Mouse (Mus musculus): Measurements from ENCODE around the gene Nat8f2.
"Not testable (repeated sequence)": the region's sequence is repeated elsewhere in the genome, so short reads cannot be mapped to it uniquely, and the experiment has no call there.

Gene Nat8f2

DNA sequence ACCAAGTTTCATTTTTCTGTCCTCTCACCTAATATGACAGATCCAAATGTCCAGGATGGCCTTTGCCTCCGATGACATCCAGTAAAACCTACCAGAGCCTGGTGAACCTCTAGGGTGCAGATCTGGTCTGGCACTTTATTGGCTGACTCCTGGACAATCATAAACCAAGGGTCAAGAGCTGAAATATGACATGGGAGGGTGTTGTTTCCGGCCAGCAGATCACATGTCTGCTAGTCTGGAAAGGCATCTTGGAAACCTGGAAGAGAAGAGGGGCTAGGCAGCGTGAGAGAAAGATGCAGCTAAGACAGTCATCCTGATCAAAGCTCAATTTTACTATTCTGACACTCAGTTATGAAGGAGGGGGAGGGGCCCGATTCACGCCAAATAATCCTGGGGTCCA, at the start of gene Nat8f2:
Gene Nat8f2, minus strand, starts transcription at position 153 of the 400 bp plus-strand sequence.
- not testable (repeated sequence) for DNase-seq (ENCODE audit: low spot score)

DNA sequence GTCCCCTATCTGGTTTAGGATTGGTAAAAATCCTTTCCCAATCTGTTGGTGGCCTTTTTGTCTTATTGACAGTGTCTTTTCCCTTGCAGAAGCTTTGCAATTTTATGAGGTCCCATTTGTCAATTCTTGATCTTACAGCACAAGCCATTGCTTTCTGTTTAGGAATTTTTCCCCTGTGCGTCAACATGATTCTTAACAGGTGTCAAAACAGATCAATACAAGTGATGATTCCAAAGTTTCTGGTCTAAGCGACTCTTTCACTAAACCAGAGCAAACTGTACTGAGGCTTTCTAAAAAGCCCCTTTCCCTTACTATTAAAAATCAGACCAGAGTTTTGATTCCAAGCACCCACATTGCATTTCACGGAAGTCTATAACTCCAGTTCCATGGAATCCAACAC, 49.4 kb upstream of the Nat8f2 start:
- DNase-seq (ENCODE audit: low spot score): not testable (repeated sequence)

DNA sequence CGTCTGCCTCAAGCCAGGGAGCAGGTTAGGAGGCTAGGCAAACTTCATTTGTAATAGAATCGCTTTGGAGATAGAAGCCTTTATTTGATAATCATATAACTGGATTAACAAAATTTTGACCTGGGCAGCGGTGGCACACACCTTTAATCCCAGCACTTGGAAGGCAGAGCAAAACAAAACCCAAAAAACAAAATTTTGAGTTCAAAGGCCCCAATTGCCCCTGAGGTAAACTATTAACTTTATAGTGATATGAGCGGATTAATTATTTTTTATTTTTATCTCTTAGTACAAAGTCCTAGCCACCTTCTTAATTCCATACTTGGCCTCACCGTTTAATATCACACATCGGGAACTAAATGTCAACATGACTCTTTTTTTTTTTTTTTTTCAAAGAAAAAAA, 47.6 kb upstream of the Nat8f2 start:
- no peak for DNase-seq (ENCODE audit: low spot score)

DNA sequence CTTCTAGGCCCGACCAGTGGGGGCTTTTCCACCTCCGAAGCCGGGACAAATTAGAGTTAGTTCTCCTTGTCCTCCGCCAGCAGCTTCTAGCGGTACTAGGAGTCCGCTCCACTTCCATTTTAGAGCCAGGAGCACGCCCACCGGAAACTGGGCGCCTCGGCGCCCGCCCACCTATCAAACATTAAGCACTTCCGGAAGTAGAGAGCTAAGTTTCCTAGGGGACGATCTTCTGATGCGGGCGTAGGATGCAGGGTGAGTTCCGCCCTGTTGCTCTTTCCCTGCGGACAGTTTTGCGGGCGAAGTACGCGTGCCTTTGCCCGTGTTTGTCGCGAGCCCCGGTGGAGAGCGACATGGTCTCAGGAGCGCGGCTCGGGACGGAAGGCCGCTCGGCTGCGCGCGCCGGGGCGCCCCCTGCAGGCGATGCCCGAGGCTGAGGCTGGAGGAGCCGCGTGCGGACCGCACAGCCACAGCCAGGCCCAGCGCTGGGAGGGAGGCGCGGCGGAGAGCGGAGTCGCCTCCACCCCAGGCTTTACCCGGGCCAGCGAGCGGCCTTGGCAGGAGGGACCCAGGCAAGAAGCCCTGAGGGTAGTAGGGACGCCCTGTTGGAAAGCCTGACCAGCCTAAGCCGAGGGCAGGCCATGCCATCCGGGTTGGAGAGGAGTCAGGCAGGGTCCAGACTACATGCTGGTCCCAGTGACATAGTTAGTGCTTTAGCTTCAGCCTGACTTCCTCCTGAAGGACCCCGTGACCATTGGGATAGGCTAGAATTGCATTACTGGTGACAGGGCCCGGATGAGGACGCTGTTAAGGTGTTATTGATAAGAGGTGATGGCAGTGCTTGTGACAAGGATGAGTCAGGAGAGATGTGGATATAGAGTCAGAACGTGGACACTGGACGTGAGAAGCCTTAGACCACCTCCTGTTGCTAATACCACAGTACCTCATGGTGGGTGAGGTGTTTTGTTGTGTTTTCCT, 46.9 kb upstream of the Nat8f2 start, which contains the start of gene Nat8f1:
Gene Nat8f1, minus strand, starts transcription at position 149 of the 975 bp plus-strand sequence.
- DNase-seq (ENCODE audit: low spot score): not testable (repeated sequence)

DNA sequence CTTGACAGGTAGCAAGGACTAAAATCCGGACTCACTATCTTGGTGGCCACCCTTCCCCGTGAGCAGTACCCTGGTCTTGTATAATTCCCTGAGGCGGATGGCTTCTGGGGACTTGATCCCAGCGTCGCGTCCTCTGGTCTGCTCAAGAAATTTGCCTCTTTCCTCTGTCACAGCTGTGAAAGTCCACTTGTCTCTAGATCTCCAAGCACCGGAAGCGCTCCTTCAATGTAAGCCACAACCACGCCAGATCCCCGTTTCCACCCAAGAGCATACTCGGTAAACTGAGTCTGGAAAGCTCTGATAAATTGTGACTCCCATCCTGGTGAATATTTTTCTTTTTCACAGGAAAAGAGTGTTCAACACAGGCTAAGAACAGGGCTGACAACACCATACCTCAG, 46.2 kb upstream of the Nat8f2 start:
- no peak for DNase-seq (ENCODE audit: low spot score)

DNA sequence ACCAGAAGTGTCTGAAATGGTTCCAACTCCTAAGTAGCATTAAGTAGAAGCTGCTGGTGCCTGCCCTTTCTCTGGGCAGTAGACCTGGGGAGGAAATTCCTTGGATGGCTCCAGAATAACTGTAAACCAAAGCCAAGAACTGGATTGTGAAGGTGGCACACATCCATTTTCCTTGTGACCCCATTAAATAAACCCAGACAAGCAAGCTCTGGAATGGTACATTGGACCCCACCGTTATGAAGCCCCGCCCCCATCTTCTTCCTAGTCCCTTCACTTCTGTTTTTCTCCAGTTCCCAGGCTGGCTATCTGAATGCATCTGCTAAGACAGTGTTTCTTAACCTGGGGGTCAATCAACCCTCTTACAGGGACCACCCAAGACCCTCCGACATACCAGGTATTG, 42.6 kb upstream of the Nat8f2 start, which contains the start of gene Tprkb:
Gene Tprkb, plus strand, starts transcription at position 279 of the 400 bp plus-strand sequence.
- DNase-seq (ENCODE audit: low spot score): no peak

DNA sequence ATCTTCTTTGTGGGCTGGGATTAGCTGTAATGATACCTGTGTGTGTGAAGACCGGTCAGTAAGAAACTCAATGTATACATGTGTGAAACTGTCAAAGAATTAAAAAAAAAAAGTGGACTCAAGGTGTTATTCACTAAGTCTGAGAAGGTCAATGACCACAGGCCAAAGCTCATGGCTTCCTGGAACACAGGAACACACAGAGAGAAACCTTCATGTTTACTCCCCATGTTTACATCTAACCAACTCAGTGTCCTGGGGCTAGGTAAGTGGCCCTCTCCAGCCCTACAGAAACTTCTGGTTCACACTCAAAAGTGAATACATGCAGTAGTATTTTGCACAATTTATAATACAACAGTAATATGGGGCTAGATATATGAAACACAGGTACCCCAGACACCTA, 40.7 kb upstream of the Nat8f2 start:
- DNase-seq (ENCODE audit: low spot score): no peak

DNA sequence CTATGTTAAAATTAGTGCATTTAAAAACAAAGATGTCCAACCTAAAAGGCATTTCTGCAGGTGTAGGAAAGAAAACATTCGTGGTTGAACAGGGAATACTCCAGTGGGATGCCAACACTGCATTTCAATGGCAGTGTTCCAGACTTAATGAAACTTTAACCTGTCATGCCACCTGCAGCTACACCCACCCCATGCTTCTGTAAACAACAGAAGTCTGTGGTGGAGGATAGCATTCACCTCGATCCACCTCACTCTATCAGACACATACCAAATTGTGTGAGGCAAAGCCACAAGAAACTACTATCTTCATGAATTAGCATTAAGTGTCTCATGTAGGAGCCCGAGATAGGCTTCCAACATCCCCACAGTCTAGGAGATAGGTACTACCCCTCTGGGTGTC, 39.4 kb upstream of the Nat8f2 start:
- DNase-seq (ENCODE audit: low spot score): no peak

DNA sequence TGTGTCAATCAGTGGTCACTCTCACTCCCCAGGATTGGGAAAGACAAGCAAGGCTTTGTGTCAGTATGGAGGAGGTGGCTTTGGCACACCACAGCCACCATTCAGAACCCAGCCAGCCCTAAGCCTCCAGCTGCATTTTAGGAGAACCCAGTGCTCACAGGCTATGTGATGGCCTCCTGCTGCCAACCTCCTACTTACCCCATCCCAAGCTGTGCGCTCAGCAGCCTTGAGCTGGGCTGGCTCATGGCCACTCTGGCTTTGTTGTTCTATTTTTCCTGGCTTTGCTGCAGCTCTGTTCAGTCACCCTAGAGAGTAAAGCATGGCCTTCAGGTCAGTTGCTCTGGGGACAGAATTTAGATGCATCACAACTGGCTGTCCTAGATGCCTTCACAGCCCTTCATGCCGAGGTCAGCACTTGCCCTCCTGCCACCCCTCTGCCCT, 38.0 kb upstream of the Nat8f2 start:
- not testable (repeated sequence) for DNase-seq (ENCODE audit: low spot score)

DNA sequence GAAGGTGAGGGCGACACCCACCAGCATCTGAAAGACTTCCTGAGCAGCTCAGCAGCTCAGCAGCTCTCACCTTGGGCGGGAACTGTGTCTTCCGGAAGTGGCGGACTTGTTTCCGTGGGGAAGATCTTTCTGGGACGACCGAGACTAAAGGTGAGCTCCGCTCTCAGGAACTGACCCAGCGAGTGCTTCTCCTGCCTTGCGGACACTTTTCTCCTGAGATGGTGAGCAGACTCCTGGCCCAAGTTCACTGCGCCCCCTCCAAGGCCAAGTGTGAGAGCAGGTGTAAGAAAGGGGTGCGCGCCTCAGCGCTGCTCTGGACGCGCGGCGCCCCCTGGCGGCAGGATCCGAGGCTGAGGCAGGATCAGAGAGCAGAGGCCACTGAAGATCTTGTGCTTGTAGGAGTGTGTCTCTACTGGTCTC, 35.7 kb upstream of the Nat8f2 start, which contains the start of gene Nat8f4:
Gene Nat8f4, minus strand, starts transcription at position 243 of the 420 bp plus-strand sequence.
- DNase-seq (ENCODE audit: low spot score): peak; percentile 41

DNA sequence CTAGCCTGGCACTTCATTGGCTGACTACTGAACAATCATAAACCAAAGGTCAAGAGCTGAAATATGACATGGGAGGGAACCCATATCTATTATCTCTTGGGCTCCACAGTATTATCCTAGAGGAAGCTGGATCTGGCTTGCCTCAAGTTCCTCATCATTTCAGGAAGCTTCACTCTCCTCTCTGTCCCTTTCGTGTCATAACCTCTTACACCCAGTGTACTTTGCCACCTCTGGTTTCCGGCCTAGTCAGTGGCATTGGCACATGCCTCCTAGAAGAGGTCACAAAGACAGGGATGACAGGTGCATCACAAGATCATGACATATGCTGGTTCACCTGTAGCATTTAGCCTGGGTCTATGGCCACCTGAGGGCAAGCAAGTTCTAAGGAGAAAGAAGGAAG, 33.3 kb upstream of the Nat8f2 start:
- no peak for DNase-seq (ENCODE audit: low spot score)

DNA sequence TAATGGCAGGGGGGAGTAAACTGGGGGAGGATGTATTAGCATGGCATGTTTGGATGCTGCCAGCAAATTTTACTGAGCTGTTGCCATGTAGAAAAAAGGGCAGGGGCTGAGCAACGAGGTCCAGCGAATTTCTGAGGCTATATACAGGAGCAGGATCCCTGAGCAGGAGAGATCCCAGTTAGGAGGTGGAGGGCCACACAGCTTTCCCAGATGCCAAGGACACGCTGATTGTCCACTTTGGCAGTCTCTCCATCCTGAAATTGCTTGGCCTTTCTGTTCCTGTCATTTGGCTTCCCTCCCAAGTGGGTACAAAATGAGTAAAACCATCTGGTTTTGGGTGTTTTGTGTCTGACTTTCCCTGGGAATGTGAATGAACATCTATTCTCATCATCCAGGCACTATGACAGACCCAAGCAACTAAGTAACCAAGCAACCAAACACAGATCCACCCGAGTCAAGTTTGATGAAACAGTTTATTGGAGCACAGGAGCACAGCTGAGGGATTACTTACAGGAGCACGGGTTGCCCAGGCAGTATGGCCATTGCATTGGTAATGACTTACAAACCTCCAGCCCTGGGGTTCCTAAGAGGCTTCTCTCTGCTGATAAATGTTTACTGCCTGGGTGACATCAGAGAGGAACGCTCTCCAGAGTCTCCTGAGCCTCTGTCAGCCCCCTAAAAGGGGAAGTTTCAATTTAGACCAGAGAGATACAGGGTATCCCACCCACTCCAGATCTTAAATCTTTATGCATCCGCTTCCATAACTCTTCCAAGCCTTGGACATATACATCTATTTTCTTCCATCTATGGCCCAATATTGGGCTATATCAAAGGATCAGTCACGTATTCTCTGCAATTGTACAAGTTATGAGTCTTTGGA, 29.9 kb upstream of the Nat8f2 start:
- not testable (repeated sequence) for DNase-seq (ENCODE audit: low spot score)

DNA sequence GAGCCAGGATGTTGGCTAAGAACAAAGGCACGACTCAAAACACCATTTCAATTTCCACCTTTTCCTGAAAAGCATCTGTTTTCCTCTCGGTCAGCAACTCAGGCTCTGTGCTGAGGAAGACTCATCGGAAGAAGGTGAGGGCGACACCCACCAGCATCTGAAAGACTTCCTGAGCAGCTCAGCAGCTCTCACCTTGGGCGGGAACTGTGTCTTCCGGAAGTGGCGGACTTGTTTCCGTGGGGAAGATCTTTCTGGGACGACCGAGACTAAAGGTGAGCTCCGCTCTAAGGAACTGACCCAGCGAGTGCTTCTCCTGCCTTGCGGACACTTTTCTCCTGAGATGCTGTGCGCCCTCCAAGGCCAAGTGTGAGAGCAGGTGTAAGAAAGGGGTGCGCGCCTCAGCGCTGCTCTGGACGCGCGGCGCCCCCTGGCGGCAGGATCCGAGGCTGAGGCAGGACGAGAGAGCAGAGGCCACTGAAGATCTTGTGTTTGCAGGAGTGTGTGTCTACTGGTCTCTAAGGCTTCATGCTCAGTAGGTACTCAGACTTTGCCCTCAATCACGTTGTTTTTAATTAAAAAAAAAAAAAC, 26.2 kb upstream of the Nat8f2 start:
- DNase-seq (ENCODE audit: low spot score): not testable (repeated sequence)

DNA sequence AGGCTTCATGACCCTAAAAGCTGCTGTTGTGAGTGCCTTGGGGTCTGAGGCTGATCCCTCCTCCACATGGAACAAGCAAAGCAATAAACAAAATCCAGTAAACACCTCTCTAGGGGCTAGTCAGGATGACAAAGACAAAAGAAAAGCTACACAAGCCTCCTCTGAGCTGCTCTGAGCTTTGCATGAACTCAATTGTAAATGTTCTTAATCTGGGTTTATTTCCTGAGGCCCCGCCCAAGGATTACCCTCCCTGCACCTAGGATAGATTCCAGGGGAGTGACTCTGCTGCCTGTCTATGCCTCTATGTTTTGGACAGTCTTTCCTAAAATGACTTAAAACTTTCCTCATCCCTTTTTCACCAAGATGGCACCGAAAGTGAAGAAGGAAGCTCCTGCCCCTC, 20.0 kb upstream of the Nat8f2 start:
- no peak for DNase-seq (ENCODE audit: low spot score)

DNA sequence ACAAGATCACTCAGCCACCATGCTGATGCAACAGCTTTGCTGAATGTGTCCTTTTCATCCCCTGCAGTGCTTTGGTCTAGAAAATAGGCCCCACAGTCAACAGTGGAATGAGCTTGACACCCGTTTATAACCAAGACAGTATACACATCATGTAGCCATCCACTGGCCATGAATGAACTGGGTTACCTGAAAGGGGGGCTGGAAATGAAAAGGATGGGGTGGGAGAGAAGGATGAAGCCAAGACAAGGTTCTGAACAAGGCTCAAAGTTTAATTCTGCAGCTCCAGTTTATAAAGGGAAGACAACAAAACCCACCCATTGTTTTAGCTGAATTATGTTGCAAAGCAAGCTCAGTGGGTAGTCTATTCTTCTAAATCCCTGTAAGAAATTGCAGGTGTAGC, 15.4 kb upstream of the Nat8f2 start:
- DNase-seq (ENCODE audit: low spot score): no peak

DNA sequence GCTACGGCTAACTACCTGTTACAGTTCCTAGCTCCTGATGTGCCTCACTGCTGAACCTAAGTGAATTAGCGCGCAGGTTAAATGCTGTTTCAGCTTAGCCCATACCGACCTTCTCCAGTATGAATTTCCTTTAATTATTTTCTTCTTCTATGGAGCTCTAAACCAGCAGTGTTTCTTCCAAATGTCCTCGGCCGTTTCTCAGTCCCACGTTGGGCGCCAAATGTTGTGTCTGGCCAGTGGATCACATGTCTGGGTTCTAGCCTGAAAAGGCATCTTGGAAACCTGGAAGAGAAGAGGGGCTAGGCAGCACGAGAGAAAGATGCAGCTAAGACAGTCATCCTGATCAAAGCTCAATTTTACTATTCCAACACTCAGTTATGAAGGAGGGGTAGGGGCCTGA, 14.3 kb upstream of the Nat8f2 start:
- not testable (repeated sequence) for DNase-seq (ENCODE audit: low spot score)

DNA sequence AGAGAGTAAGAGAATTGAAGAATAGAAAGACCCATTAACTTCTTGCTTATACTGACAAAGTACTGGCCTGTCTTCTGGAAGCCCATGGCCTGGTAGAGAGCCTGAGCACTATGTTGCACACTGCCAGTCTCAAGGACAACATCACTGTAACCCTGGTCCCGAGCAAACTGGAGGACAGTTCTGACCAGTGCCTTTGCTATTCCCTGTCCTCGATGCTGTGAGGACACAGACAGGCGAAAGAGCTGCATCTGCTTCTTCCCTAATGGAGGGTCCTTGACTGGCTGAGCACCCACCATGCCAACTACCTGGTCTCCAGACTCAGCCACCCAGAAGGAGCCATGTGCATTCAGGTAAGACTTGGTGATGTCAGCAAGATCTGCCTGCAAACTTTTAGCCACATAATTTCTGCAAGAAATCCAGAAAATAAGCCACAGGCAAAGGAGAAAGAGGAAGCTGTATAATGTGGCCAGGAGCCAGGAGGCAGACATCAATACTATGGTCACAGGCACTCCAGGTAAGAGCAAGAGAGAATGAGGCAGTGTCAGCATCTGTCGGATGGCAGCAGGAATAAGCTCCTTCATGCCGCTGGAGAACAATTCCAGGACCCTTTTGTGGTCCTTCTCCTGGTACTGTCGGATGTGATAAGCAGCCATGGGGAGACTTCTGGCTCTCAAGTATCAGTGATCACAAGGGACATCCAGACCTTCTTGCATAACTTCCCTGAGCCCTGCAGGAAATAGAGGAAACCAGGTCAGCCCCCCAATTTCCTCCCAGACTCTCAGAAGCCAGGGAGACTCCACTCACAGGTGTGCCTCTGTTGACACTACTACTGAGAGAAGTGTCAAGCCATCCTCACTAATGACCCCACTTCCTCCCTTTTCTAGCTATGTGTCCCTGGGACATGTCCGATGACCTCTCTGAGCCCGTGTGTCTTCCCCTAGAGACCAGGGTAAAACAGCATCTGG, 950 bp downstream of the Nat8f2 start:
- no peak for DNase-seq (ENCODE audit: low spot score)

DNA sequence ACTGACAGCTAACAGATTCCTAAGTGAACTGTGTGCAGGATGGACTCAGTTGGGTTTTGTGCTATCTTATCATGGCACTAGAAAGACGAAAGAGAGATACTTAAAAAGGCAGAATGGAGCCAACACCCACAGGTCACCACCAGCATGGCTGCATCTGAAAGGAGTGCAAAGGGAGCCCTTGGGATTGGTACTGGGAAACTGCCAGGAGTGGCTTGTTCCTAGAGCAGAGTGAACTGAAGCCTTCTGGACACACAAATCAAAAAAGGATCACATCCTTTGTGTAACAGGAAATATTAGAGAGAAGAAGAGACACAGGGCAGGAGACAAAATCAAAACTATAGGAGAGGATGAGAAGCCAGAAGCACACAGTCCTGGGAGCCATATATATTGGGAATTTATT, 2.0 kb downstream of the Nat8f2 start:
- DNase-seq (ENCODE audit: low spot score): not testable (repeated sequence)

DNA sequence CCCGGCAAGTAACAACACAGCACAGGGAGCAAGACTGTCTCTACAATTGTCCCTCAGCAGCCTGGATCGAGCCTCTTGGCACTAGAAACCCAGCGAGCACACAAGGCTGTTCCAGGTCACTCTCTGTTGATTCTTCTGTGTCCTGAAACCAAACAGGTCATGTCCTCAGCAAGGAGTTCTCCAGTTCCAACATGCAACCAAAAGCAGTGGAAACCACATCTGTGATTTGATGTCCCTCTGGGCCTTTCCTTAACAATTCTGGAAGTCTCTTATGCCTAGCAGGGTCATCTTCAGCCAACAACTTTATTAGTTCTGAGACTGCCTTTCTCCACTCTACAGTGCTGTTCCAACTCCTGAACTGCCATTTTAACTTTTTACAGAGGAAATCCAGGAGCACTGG, 2.8 kb downstream of the Nat8f2 start:
- DNase-seq (ENCODE audit: low spot score): not testable (repeated sequence)

DNA sequence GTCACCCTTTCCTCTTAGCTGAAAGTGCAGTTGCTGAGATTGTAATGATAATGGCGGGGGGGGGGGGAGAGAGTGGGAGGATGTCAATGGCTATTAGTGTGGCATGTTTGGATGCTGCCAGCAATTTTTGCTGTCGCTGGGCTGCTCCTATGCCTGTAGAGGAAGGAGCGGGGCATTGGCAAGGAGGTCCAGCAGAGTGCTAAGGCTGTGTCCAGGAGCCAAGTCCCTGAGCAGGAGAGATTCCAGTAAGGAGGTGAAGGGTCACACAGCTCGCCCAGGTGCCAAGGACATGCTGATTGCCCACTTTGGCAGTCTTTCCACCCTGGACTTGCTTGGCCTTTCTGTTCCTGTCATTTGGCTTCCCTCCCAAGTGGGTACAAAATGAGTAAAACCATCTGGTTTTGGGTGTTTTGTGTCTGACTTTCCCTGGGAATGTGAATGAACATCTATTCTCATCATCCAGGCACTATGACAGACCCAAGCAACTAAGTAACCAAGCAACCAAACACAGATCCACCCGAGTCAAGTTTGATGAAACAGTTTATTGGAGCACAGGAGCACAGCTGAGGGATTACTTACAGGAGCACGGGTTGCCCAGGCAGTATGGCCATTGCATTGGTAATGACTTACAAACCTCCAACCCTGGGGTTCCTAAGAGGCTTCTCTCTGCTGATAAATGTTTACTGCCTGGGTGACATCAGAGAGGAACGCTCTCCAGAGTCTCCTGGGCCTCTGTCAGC, 3.9 kb downstream of the Nat8f2 start:
- not testable (repeated sequence) for DNase-seq (ENCODE audit: low spot score)

Data from urinary bladder, postnatal 10 days (tissue).